Mouse (Mus musculus): Measurements from ENCODE around the gene Dag1.
"Not testable (repeated sequence)": the region's sequence is repeated elsewhere in the genome, so short reads cannot be mapped to it uniquely, and the experiment has no call there.

Gene Dag1

GRCm38 (mm10) chr9:108263690-108264190 lies at the start of gene Dag1:
Gene Dag1, minus strand, starts transcription at chr9:108263958.
- peak; percentile 98 for DNase-seq (ENCODE audit: low spot score)

DNA sequence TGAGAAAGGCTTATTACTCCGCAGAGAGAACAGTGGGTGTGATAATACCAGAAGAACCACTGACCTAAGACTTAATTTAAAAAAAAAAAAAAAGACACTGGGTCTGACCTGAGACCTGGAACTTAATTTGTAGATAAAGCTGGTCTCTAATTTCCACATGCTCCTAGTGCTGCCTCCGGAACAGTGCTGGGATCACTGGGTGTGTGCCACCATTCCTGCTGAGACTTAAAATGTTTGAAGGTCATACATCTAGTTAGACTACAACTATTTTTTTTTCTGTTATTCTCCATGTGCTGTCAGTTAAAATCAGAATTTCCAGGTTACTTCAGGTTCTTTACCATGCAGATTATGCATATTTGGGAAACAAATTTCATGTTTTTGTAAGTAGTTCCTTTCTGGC lies 44.4 kb upstream of the Dag1 start:
- DNase-seq (ENCODE audit: low spot score): no peak

DNA sequence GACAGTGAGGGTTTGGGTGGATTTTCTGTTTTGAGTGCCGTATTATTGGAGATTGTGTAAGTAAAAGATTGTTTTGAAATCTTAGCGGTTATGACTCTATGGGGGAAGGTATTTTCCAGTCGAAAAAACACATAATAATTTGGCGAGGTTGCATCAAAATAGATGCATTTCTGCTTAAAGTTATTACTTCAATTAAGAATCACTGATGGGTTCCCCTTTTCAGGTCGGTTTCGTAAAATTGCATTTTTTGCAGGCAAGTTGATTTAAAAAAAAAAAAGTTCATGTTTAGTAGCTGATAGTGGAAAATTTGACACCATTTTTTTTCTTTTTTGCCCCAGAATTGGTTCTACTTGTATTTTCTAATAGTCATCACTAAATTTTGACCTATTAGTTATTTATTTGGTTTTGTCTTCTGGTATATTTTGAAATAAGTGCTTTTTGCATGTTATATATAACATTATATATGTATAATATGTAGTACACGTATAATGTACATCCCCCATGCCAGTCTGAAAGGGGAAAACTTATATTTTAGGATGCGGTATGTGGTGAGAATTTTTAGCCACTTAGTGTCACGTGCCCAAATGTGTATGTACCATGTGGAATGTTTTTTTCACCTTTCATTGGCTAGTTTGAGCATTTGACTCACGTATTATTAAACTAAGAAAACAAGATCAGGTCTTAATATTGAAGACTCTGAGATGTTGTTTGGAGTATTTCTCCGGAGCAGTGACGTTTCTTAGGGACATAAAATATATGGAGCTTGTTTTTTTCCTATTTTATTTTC lies 43.5 kb upstream of the Dag1 start:
- no peak for DNase-seq (ENCODE audit: low spot score)

GRCm38 (mm10) chr9:108306571-108306980 lies 42.8 kb upstream of the Dag1 start:
- DNase-seq (ENCODE audit: low spot score): peak; percentile 86

DNA sequence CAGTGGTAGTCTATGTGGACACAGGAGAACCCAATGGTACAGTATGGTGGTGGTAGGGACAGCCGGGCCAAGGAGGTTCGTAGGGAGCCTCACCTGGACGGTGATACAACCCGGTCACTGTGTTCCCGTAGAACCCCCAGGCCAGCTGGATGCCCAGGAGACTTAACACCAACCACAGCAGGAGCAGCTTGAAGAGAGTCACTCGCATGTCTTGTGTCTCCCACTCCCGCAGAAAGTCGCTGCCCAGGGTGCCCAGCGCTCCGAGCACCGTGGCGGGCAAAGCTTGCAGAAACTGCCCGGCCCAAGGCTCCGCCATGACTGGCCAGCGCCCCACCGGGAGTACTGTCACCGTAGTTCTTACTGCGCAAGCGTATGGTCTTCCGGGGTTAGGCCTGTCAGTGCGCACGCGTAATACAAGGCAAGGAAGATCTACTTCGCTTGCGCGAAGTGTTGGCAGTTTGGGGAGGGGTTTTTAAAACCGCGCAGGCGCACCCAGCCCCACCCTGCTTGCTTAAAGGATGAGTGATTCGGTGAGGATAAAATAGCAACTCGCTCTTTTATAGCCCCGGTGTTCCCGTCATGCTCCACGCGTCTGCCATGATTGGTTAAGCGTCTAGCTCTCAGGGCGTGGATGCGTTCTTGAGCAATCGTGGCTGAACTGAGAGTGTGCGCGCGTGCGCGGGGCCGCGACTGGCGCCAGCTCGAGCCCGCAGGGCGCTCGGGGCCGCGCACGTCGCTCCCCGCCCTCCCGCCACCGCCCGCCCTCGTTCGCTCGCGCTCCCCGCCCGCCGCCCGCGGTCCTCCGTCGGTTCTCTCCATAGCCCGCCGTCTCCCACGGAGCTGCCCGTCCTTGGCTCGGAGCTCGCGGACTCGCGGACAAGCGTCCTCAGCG lies 42.1 kb upstream of the Dag1 start, which contains the start of the genes Rhoa and Tcta:
TSS of gene Rhoa (plus strand) at position 501 of the 892 bp plus-strand sequence.
TSS of gene Tcta (minus strand) at position 532 of the 892 bp plus-strand sequence.
- peak; percentile 100 for DNase-seq (ENCODE audit: low spot score)

GRCm38 (mm10) chr9:108305170-108305569 lies 41.4 kb upstream of the Dag1 start:
- DNase-seq (ENCODE audit: low spot score): no peak

GRCm38 (mm10) chr9:108304716-108305115 lies 41.0 kb upstream of the Dag1 start:
- no peak for DNase-seq (ENCODE audit: low spot score)

GRCm38 (mm10) chr9:108301853-108302252 lies 38.1 kb upstream of the Dag1 start:
- peak; percentile 66 for DNase-seq (ENCODE audit: low spot score)

- DNase-seq (ENCODE audit: low spot score): no peak
Observed at GRCm38 (mm10) chr9:108296453-108297355, 32.9 kb upstream of the Dag1 start, which contains the start of gene Amt. Gene Amt, plus strand, starts transcription at chr9:108296853.

GRCm38 (mm10) chr9:108290773-108291172 lies 27.0 kb upstream of the Dag1 start:
- no peak for DNase-seq (ENCODE audit: low spot score)

DNA sequence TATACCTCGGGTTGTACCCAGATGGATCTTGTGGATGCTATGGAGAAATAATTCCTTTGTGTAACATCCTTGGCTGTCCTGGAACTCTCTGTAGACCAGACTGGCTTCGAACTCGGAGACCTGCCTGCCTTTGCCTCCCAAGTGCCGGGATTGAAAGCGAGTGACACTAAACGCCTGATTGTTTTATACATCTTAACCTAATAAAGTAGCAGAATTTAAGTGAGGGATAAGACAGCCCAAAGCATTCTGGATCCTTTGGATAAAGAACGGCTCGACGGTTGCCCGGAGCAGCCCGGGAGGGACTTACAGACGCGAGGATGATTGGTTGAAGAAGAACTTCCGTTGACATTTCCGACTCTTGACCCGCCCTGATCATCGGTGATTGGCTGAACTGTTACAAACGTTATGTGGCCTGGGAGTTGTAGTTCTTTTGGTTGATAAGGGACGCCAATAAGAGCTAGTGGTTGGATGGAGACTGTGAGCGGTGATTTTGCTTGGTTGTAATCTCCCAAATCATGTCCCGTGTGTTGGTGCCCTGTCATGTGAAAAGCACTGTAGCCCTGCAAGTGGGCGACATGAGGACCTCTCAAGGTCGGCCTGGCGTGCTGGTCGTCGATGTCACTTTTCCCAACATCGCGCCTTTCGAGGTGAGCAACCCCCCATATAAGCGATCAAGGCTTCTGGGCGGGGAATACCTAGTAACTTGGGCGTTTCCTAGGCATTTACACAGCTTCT lies 26.4 kb upstream of the Dag1 start, which contains the start of gene Nicn1:
TSS of gene Nicn1 (plus strand) at position 414 of the 735 bp plus-strand sequence.
- peak; percentile 98 for DNase-seq (ENCODE audit: low spot score)

DNA sequence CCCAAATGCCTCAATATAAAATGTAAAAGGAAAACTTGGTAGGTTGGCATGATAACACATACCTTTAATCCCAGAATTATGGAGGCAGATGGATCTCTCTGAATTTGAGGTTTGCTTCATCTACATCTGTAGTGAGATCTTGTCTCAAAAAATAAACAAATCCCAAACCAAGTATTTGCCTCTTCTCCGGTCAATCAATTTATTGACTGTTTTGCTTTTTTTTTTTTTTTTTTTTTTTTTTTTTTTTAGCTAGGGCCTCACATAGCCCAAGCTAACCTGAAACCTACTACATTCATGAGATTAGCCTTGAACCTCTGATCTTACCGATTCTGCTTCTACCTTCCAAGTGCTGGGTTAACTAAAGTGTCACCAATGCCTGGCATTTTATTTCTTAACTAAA lies 25.6 kb upstream of the Dag1 start:
- no peak for DNase-seq (ENCODE audit: low spot score)

- DNase-seq (ENCODE audit: low spot score): not testable (repeated sequence)
Observed at GRCm38 (mm10) chr9:108287526-108288238, 23.9 kb upstream of the Dag1 start.

DNA sequence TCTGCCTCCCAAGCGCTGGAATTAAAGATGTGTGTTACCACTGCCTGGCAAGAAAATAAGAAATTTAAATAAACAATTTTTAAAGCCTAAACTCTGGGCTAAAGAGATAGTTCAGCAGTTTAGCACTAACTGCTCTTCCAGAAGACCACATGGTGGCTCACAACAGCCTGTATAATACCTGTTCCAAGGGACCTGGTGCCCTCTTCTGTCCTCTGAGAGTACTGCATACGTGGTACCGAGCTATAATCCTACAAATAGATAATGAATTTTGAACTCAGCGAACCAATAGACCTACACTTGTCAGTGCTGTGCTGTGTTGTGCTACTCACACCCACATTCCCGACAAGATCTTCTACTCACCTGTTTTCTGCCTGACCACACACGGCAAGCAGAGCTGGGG lies 20.7 kb upstream of the Dag1 start:
- peak; percentile 85 for DNase-seq (ENCODE audit: low spot score)

GRCm38 (mm10) chr9:108280071-108280828 lies 16.5 kb upstream of the Dag1 start:
- peak; percentile 74 for DNase-seq (ENCODE audit: low spot score)

- peak; percentile 47 for DNase-seq (ENCODE audit: low spot score)
Observed at GRCm38 (mm10) chr9:108278697-108279450, 15.1 kb upstream of the Dag1 start.

DNA sequence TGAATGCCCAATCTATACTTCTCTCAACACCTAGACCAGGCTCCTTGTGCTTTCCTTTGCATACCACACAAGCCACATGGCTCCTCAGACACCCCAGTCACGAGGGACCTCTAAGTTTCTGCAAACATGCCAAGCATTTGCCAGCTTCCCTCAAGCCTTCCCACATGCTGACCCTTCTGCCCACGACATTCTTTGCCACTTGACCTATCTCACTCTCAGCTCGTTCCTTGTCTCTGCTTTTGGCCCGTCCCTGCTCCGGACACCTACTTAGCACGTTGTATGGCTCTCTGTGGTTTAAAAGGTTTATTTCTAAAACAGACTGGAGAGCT lies 11.5 kb upstream of the Dag1 start:
- DNase-seq (ENCODE audit: low spot score): peak; percentile 89

GRCm38 (mm10) chr9:108274476-108275330 lies 10.9 kb upstream of the Dag1 start:
- no peak for DNase-seq (ENCODE audit: low spot score)
